Mouse (Mus musculus): ENCODE data around the gene Ano5. TPM values are rescaled to one million over a fixed set of nuclear protein-coding genes. Genes with fewer than 3 reads are reported as not detected.
A peak's percentile ranks its signal among the peaks of the same experiment; 100 is the strongest.

Gene Ano5
- total and polyA plus RNA-seq, 2 experiments: 0.09 TPM; not detected in 1

DNA sequence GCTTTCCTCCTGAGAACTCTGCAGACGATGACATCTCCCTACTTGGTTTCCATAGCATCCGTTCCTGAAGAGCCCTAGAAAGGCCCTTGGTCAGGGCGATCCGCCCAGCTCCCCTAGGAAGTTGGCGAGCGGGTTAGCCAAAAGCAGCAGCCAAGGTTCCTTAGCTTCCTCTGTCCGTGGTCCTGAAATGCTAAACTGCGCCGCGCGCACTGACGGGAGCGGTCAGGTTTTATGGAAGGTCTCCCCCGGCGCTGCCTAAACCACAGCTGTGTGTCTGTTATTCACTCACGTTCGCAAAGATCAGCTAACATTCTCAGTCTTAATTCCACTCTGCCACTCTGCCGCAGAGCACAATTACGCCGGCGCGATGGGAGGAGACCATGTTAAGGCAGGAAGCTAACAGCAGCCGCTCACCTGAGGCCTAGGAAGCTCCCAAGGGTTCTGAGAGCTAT lies 110.9 kb downstream of the Ano5 start, which contains the start of gene Slc17a6:
Gene Slc17a6, plus strand, starts transcription at position 313 of the 452 bp plus-strand sequence.
- Histone ChIP-seq H3K9ac (ENCODE audit: low read depth, low read length) (no peak within 1 kb of the TSS), H3K27me3 (ENCODE audit: control insufficient read depth, insufficient read depth, low read length) (peaks cover 19% of the 10 kb centered on the region), H3K4me3 (ENCODE audit: insufficient read depth, low read depth, low read length) (no peak within 1 kb of the TSS), H3K79me2 (ENCODE audit: control insufficient read depth, insufficient read depth, low read length) (no peaks in the 10 kb centered on the region), H3K36me3 (ENCODE audit: control insufficient read depth, insufficient read depth, low read length) (no peaks in the 10 kb centered on the region), H3K4me1 (ENCODE audit: control insufficient read depth, insufficient read depth, low read length) (no peaks in the 10 kb centered on the region), H3K27ac (replicated peaks; ENCODE audit: insufficient read depth, low read depth, low read length) (no peak within 1 kb of the TSS)
- no peak for TF ChIP-seq POLR2A (IDR thresholded peaks at IDR 0.05; ENCODE audit: extremely low read depth, insufficient read depth, low read length)
- TF ChIP-seq CTCF (IDR thresholded peaks at IDR 0.05; ENCODE audit: low read depth, low read length): no peak
- 3% methylated on average over 23 of the region's 23 CpGs for WGBS
- peak; percentile 6 for DNase-seq (ENCODE audit: extremely low read depth, low read depth, low spot score)

DNA sequence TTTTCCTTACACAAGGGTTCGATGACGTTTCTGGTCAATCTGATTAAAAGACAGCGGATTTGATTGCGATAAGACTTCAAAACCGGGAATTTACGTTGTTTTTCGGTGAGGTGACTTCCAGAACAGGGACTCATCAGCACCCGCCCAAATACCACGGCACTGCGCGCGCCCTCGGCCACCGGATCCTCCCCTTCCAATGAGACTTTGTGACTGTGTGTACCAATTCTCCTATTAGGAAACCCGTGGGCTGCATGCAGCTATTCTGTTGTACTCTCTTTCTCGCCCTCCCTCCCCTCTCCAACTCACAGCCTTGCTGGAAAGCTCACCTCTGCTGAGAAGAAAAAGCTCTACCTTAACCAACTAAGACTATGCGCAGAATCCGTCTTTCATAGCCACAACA lies 111.4 kb downstream of the Ano5 start:
- no peaks in the 10 kb centered on the region for H3K36me3 ChIP-seq (ENCODE audit: control insufficient read depth, insufficient read depth, low read length)
- H3K9ac ChIP-seq (ENCODE audit: low read depth, low read length): no peak overlapping the region
- H3K4me1 ChIP-seq (ENCODE audit: control insufficient read depth, insufficient read depth, low read length): no peaks in the 10 kb centered on the region
- no peaks in the 10 kb centered on the region for H3K79me2 ChIP-seq (ENCODE audit: control insufficient read depth, insufficient read depth, low read length)
- TF ChIP-seq CTCF (IDR thresholded peaks at IDR 0.05; ENCODE audit: low read depth, low read length) (no peak), POLR2A (IDR thresholded peaks at IDR 0.05; ENCODE audit: extremely low read depth, insufficient read depth, low read length) (no peak)
- no peak overlapping the region for H3K4me3 ChIP-seq (ENCODE audit: insufficient read depth, low read depth, low read length)
- H3K27me3 ChIP-seq (ENCODE audit: control insufficient read depth, insufficient read depth, low read length): peaks cover 24% of the 10 kb centered on the region
- 4% methylated on average over 18 of the region's 18 CpGs for WGBS
- H3K27ac ChIP-seq (replicated peaks; ENCODE audit: insufficient read depth, low read depth, low read length): no peak overlapping the region
- no peak for DNase-seq (ENCODE audit: extremely low read depth, low read depth, low spot score)

DNA sequence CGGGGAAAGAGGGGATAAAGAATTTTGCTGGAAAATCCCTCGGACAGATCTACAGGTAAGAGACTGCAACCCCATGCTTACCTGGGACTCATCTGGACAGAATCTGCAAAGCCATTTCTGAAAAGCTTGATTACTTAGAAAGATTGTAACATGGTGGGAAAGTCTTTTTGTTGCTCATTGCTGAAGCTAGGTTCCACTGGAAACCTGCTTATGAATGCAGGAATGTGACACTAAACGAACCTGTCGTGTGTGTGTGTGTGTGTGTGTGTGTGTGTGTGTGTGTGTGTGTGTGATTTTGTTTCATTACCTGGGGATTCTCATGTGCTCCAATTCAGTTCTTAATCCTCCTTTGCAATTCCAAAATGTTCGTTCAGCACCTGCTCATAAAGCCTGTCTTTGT lies 111.8 kb downstream of the Ano5 start:
- TF ChIP-seq POLR2A (IDR thresholded peaks at IDR 0.05; ENCODE audit: extremely low read depth, insufficient read depth, low read length): no peak
- TF ChIP-seq CTCF (IDR thresholded peaks at IDR 0.05; ENCODE audit: low read depth, low read length): no peak
- Histone ChIP-seq H3K4me3 (ENCODE audit: insufficient read depth, low read depth, low read length) (no peak overlapping the region), H3K9ac (ENCODE audit: low read depth, low read length) (no peak overlapping the region), H3K27ac (replicated peaks; ENCODE audit: insufficient read depth, low read depth, low read length) (no peak overlapping the region), H3K79me2 (ENCODE audit: control insufficient read depth, insufficient read depth, low read length) (no peaks in the 10 kb centered on the region), H3K4me1 (ENCODE audit: control insufficient read depth, insufficient read depth, low read length) (no peaks in the 10 kb centered on the region), H3K27me3 (ENCODE audit: control insufficient read depth, insufficient read depth, low read length) (peaks cover 28% of the 10 kb centered on the region), H3K36me3 (ENCODE audit: control insufficient read depth, insufficient read depth, low read length) (no peaks in the 10 kb centered on the region)
- WGBS: 9% methylated on average over 5 of the region's 5 CpGs
- DNase-seq (ENCODE audit: extremely low read depth, low read depth, low spot score): no peak

DNA sequence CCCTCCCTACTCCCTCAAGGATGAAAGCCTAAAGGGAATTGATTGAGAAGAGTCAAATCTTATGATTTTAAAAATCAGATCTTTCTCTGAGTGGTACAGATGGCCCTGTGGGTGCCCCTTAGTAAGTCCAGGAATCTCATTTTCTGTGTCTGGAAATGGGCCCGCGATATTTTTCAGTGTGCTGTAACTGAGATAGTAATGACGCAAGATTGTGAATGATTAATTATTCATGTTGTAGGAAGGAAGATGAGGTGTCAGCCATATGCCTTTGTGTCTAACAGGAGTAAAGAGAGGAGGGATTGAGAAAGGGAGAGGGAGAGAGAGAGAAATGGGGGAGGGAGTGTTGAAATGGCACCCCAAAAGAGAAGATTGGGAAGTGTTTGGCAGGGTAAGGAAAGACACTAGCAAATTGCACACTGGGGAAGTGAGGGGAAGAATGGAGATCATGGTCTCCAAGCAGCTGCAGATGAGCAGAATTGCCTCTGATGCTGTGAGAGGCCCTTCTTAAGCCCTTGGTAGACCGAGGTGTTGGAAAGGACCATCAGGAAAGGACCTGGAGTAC lies 113.6 kb downstream of the Ano5 start:
- DNase-seq (ENCODE audit: extremely low read depth, low read depth, low spot score): no peak
- H3K27me3 ChIP-seq (ENCODE audit: control insufficient read depth, insufficient read depth, low read length): peaks cover 32% of the 10 kb centered on the region
- no peaks in the 10 kb centered on the region for H3K4me1 ChIP-seq (ENCODE audit: control insufficient read depth, insufficient read depth, low read length)
- no peak overlapping the region for H3K27ac ChIP-seq (replicated peaks; ENCODE audit: insufficient read depth, low read depth, low read length)
- no peak overlapping the region for H3K9ac ChIP-seq (ENCODE audit: low read depth, low read length)
- no peaks in the 10 kb centered on the region for H3K79me2 ChIP-seq (ENCODE audit: control insufficient read depth, insufficient read depth, low read length)
- TF ChIP-seq CTCF (IDR thresholded peaks at IDR 0.05; ENCODE audit: low read depth, low read length): no peak
- TF ChIP-seq POLR2A (IDR thresholded peaks at IDR 0.05; ENCODE audit: extremely low read depth, insufficient read depth, low read length): no peak
- H3K36me3 ChIP-seq (ENCODE audit: control insufficient read depth, insufficient read depth, low read length): no peaks in the 10 kb centered on the region
- WGBS: 10% methylated on average over 4 of the region's 4 CpGs
- no peak overlapping the region for H3K4me3 ChIP-seq (ENCODE audit: insufficient read depth, low read depth, low read length)

DNA sequence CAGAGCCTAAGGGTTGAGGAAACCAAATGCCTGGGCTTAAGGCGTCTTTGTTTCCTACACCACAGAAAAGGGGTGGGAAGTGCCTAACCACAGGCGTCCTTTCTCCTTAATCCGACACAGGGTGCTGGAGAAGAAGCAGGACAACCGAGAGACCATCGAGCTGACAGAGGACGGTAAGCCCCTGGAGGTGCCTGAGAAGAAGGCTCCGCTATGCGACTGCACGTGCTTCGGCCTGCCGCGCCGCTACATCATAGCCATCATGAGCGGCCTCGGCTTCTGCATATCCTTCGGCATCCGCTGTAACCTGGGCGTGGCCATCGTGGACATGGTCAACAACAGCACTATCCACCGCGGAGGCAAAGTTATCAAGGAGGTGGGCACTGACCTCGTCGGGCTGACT lies 114.3 kb downstream of the Ano5 start:
- WGBS: 3% methylated on average over 23 of the region's 23 CpGs
- Histone ChIP-seq H3K4me3 (ENCODE audit: insufficient read depth, low read depth, low read length) (no peak overlapping the region), H3K79me2 (ENCODE audit: control insufficient read depth, insufficient read depth, low read length) (no peaks in the 10 kb centered on the region), H3K27ac (replicated peaks; ENCODE audit: insufficient read depth, low read depth, low read length) (no peak overlapping the region), H3K9ac (ENCODE audit: low read depth, low read length) (no peak overlapping the region), H3K27me3 (ENCODE audit: control insufficient read depth, insufficient read depth, low read length) (peaks cover 32% of the 10 kb centered on the region), H3K36me3 (ENCODE audit: control insufficient read depth, insufficient read depth, low read length) (no peaks in the 10 kb centered on the region), H3K4me1 (ENCODE audit: control insufficient read depth, insufficient read depth, low read length) (no peaks in the 10 kb centered on the region)
- no peak for DNase-seq (ENCODE audit: extremely low read depth, low read depth, low spot score)
- TF ChIP-seq POLR2A (IDR thresholded peaks at IDR 0.05; ENCODE audit: extremely low read depth, insufficient read depth, low read length): no peak
- TF ChIP-seq CTCF (IDR thresholded peaks at IDR 0.05; ENCODE audit: low read depth, low read length): no peak

DNA sequence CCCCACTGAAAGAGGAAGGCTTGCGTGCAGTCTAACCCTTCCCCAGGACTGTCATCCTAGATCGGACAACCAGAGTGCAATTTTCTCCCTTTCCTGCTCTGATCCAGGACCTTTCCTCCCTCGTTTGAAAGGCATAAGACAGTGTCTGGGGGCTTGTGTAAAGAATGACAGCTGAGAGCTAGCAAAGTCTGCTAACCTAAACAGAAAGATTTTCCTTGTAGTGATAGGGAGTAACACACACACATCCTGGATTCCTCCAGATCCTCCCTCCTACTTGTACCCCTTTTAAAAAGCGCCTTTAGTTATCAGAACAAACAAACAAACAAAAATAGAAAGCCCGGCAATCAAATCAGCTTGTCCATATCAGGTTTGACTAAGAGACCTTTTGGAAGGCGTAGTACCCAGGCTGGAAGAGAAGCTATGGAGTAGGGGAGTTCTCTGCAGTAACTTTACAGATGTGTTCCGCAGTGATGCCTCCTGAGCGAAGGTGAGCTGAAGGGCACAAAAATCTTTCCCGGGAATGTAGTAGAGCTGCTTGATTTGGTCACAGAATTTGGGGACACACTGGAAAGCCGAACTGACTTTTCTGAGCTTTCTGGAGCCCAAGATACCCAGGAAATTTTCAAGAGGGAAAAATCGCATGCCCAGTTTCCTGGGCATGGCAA lies 114.9 kb downstream of the Ano5 start:
- WGBS: 4% methylated on average over 11 of the region's 11 CpGs

More for the DNA sequence above, 114.9 kb downstream of the Ano5 start:
- Histone ChIP-seq H3K79me2 (ENCODE audit: control insufficient read depth, insufficient read depth, low read length) (no peaks in the 10 kb centered on the region), H3K4me3 (ENCODE audit: insufficient read depth, low read depth, low read length) (no peak overlapping the region), H3K9ac (ENCODE audit: low read depth, low read length) (no peak overlapping the region), H3K27ac (replicated peaks; ENCODE audit: insufficient read depth, low read depth, low read length) (no peak overlapping the region), H3K4me1 (ENCODE audit: control insufficient read depth, insufficient read depth, low read length) (no peaks in the 10 kb centered on the region), H3K27me3 (ENCODE audit: control insufficient read depth, insufficient read depth, low read length) (peaks cover 32% of the 10 kb centered on the region), H3K36me3 (ENCODE audit: control insufficient read depth, insufficient read depth, low read length) (no peaks in the 10 kb centered on the region)
- TF ChIP-seq POLR2A (IDR thresholded peaks at IDR 0.05; ENCODE audit: extremely low read depth, insufficient read depth, low read length): no peak
- no peak for TF ChIP-seq CTCF (IDR thresholded peaks at IDR 0.05; ENCODE audit: low read depth, low read length)
- no peak for DNase-seq (ENCODE audit: extremely low read depth, low read depth, low spot score)
